Mouse (Mus musculus): ENCODE data around the gene Nupr1. TPM values are rescaled to one million over a fixed set of nuclear protein-coding genes. Genes with fewer than 3 reads are reported as not detected.

The Nupr1 gene
- polyA plus RNA-seq, 1 experiment, result 27.5 TPM

DNA sequence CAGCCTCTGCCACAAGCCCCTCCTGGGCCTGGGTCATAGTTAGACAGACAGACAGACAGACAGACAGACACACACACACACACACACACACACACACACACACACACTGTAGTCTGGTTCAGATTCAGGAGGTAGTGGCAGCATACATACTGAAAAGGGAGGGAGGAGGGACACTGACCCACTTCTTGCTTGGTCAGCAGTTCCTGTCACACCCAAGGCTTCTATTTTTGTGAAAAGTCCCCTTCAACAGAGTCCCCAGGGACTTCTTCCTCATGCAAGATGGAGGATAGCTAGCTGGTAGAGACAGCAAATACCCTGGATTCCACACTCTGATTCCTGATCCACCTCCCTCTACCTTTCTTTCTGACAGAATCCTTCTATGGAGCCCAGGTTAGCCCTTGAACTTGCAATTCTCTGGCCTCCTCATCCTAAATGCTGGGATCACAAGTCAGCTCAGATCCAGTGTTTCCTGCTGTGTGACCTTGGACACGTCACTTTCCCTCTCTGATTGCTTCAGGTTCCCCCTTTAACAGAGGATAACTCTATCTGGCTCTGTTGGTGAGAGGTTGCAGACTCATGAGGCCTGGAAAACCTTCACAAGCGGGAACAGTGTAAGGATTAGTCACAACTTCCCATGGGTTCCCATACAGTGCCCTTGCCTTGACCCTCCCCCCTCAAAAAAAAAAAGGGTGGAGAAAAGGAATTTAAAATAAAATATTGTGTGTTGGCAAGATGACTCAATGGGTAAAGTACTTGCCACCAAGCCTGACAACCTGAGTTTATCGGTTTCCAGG is 4.7 kb downstream of the Nupr1 start:
- Histone ChIP-seq H3K4me1 (peaks cover 97% of the 10 kb centered on the region), H3K36me3 (replicated peaks; ENCODE audit: low read length) (peaks cover 50% of the 10 kb centered on the region), H3K9me3 (no peaks in the 10 kb centered on the region), H3K4me3 (replicated peaks) (peak overlapping the region; percentile 90), H3K27me3 (replicated peaks) (no peaks in the 10 kb centered on the region)
- no peak for TF ChIP-seq FLI1 (IDR thresholded peaks at IDR 0.05; ENCODE audit: low read length)
- no peak for TF ChIP-seq GATA1 (IDR thresholded peaks at IDR 0.05; ENCODE audit: borderline replicate concordance, low read length)

DNA sequence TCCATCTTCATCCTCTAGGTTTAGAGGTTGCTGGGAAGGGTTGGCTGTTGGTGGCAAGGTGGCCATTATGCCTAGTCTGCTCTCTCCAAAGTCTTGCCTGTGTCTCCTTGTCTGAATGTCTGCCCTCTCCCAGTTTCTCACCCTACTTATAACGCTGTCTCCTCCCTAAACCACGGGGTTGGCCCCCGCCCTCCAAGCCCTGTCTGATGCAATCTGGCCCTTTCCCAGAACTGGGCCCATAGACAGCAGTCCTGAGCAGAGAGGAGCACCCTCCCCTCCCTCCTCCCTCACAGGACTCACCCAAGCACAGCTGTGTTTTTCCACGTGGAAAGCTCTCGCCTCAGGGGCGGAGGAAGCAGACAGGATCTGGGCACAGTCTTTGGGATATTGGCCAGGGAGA is 5.3 kb downstream of the Nupr1 start:
- Histone ChIP-seq H3K27me3 (replicated peaks) (no peaks in the 10 kb centered on the region), H3K4me1 (peaks cover 97% of the 10 kb centered on the region), H3K9me3 (no peaks in the 10 kb centered on the region), H3K36me3 (replicated peaks; ENCODE audit: low read length) (peaks cover 51% of the 10 kb centered on the region), H3K4me3 (replicated peaks) (peak overlapping the region; percentile 90)
- TF ChIP-seq GATA1 (IDR thresholded peaks at IDR 0.05; ENCODE audit: borderline replicate concordance, low read length) (no peak), FLI1 (IDR thresholded peaks at IDR 0.05; ENCODE audit: low read length) (no peak)

GRCm38 (mm10) chr7:126624774-126625173 is 5.9 kb downstream of the Nupr1 start:
- H3K36me3 ChIP-seq (replicated peaks; ENCODE audit: low read length), result peaks cover 51% of the 10 kb centered on the region
- TF ChIP-seq GATA1 (IDR thresholded peaks at IDR 0.05; ENCODE audit: borderline replicate concordance, low read length) (no peak), FLI1 (IDR thresholded peaks at IDR 0.05; ENCODE audit: low read length) (no peak)
- H3K4me3 ChIP-seq (replicated peaks), result peak overlapping the region; percentile 90
- H3K9me3 ChIP-seq, result no peaks in the 10 kb centered on the region
- H3K4me1 ChIP-seq, result peaks cover 100% of the 10 kb centered on the region
- no peaks in the 10 kb centered on the region for H3K27me3 ChIP-seq (replicated peaks)

GRCm38 (mm10) chr7:126623381-126623780 is 7.3 kb downstream of the Nupr1 start:
- no peaks in the 10 kb centered on the region for H3K27me3 ChIP-seq (replicated peaks)
- no peaks in the 10 kb centered on the region for H3K9me3 ChIP-seq
- H3K4me3 ChIP-seq (replicated peaks), result peak overlapping the region; percentile 91
- peaks cover 49% of the 10 kb centered on the region for H3K36me3 ChIP-seq (replicated peaks; ENCODE audit: low read length)
- TF ChIP-seq FLI1 (IDR thresholded peaks at IDR 0.05; ENCODE audit: low read length) (no peak), GATA1 (IDR thresholded peaks at IDR 0.05; ENCODE audit: borderline replicate concordance, low read length) (no peak)
- peaks cover 96% of the 10 kb centered on the region for H3K4me1 ChIP-seq

DNA sequence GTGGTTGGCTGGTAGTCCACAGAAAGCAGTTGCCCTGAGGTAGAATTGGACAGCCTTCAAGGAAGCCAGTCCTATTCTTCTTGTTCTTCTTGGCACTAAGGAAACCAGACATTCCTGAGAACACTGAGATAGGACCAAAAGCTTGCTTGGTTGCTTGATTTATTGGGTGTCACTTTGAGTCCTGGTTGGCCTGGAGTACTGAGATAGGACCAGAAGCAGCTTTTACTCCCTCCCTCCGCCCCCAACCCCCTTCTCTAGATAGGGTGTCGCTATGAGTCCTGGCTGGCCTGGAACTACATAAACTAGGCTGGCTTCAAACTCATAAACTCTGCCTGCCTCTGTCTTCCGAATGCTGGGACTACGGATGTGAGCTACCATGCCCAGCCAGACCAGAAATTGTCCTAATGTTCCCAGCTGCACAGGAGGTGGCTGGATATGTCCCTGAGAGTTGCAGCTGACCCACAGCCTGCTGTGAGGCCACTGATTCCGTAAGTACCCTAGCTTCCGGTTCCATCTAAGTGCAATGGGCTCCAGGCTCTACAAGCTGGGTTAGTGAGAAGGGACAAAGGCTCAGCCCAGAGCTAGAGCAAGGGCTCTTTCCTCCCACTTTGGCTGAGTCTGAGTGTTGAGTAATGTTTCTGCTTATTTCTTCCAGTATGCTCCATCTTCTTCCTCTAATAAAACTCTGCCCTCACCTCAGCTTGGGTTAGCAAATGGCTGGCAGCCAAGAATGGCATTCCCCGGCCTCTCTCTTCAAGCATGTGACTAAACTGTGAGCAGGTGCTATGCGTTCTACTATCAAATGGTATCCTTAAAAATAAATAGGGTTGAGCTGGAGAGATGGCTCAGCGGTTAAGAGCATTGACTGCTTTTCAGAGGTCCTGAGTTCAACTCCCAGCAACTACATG is 9.0 kb downstream of the Nupr1 start:
- TF ChIP-seq FLI1 (IDR thresholded peaks at IDR 0.05; ENCODE audit: low read length), result 0 out of 2 replicates have a peak, but pooled peaks have one; percentile 13
- TF ChIP-seq GATA1 (IDR thresholded peaks at IDR 0.05; ENCODE audit: borderline replicate concordance, low read length), result peak; percentile 27; the same call in 1 of the 3 replicates
- Histone ChIP-seq H3K4me1 (peaks cover 83% of the 10 kb centered on the region), H3K36me3 (replicated peaks; ENCODE audit: low read length) (peaks cover 35% of the 10 kb centered on the region), H3K9me3 (no peaks in the 10 kb centered on the region), H3K27me3 (replicated peaks) (no peaks in the 10 kb centered on the region), H3K4me3 (replicated peaks) (peak overlapping the region; percentile 91)

GRCm38 (mm10) chr7:126619559-126620275 is 10.9 kb downstream of the Nupr1 start:
- peaks cover 66% of the 10 kb centered on the region for H3K4me1 ChIP-seq
- TF ChIP-seq GATA1 (IDR thresholded peaks at IDR 0.05; ENCODE audit: borderline replicate concordance, low read length) (no peak), FLI1 (IDR thresholded peaks at IDR 0.05; ENCODE audit: low read length) (no peak)
- peaks cover 22% of the 10 kb centered on the region for H3K36me3 ChIP-seq (replicated peaks; ENCODE audit: low read length)
- H3K27me3 ChIP-seq (replicated peaks), result no peaks in the 10 kb centered on the region
- H3K9me3 ChIP-seq, result no peaks in the 10 kb centered on the region
- no peak overlapping the region for H3K4me3 ChIP-seq (replicated peaks)

DNA sequence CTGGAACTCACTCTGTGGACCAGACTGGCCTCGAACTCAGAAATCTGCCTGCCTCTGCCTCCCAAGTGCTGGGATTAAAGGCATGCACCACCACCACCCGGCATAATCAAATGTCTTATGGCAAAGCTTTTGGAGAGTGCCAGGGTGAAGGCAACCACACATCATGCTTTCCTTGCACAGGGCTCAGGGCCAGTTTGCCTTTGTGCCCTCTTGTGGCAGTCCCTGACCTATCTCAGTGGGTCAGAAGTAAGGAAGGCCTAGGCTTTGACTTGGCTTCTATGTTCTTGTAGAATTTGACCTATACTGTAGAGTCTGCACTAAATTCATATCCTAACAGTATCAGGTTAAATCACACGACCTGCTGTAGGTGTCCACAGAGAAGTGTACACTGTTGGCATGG is 14.0 kb downstream of the Nupr1 start:
- Histone ChIP-seq H3K27me3 (replicated peaks) (no peaks in the 10 kb centered on the region), H3K4me3 (replicated peaks) (no peak overlapping the region), H3K4me1 (peaks cover 47% of the 10 kb centered on the region), H3K36me3 (replicated peaks; ENCODE audit: low read length) (peaks cover 12% of the 10 kb centered on the region), H3K9me3 (peaks cover 6% of the 10 kb centered on the region; the same call in 1 of the 2 replicates)
- TF ChIP-seq FLI1 (IDR thresholded peaks at IDR 0.05; ENCODE audit: low read length) (no peak), GATA1 (IDR thresholded peaks at IDR 0.05; ENCODE audit: borderline replicate concordance, low read length) (no peak)

GRCm38 (mm10) chr7:126612736-126613135 is 17.9 kb downstream of the Nupr1 start:
- Histone ChIP-seq H3K4me1 (peaks cover 25% of the 10 kb centered on the region), H3K9me3 (peaks cover 15% of the 10 kb centered on the region; the same call in 1 of the 2 replicates), H3K27me3 (replicated peaks) (no peaks in the 10 kb centered on the region), H3K36me3 (replicated peaks; ENCODE audit: low read length) (peaks cover 14% of the 10 kb centered on the region), H3K4me3 (replicated peaks) (no peak overlapping the region)
- TF ChIP-seq GATA1 (IDR thresholded peaks at IDR 0.05; ENCODE audit: borderline replicate concordance, low read length) (no peak), FLI1 (IDR thresholded peaks at IDR 0.05; ENCODE audit: low read length) (no peak)

DNA sequence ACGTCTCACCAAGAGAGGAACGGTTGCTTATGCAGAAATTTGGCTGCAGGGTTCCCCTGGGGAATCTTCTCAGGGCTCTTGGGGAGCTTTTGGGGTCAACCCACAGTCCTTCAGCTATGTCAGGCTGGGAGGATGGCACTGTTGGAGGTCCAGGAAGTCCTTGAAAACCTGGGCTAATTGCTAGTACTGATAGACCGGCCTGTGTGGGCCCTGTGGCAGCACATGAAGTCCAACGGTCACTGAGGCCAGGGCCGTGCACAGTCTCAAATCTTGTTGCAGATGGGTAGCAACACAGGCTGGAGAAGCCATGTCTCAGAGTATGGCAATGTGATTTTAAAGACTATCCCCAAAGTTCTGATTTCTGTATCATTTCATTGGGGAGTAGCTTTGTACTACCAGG is 22.9 kb downstream of the Nupr1 start:
- Histone ChIP-seq H3K36me3 (replicated peaks; ENCODE audit: low read length) (peaks cover 7% of the 10 kb centered on the region), H3K4me3 (replicated peaks) (no peak overlapping the region), H3K4me1 (peaks cover 53% of the 10 kb centered on the region), H3K9me3 (peaks cover 10% of the 10 kb centered on the region; the same call in 1 of the 2 replicates), H3K27me3 (replicated peaks) (no peaks in the 10 kb centered on the region)
- no peak for TF ChIP-seq GATA1 (IDR thresholded peaks at IDR 0.05; ENCODE audit: borderline replicate concordance, low read length)
- TF ChIP-seq FLI1 (IDR thresholded peaks at IDR 0.05; ENCODE audit: low read length), result no peak
